7 mouse cellular contexts compared by ENCODE assay signal in genomic region chr5:124093120-124093794, GRCm38 (mm10). TPM values are rescaled to one million over a fixed set of nuclear protein-coding genes. Genes with fewer than 3 reads are reported as not detected.
DNase-seq lines count a peak whose midpoint lies in the region; ATAC-seq lines count a peak whose summit lies in the region.

No protein-coding gene starts in this region.

- peak; percentile 8 for DNase-seq in liver
- DNase-seq in liver, embryonic 11.5 days (ENCODE audit: low spot score): no peak
- DNase-seq in cerebellum, adult 11 months: peak; percentile 75
- peak; percentile 75 to 90 for DNase-seq in frontal cortex, adult 2 months (ENCODE audit: extremely low spot score in 1 of 2, low spot score in 1 of 2)
- peak; percentile 77 for DNase-seq in layer of hippocampus, adult 9-11 months
- DNase-seq in right cerebral cortex, adult 18-20 months: peak; percentile 88

- H3K9ac ChIP-seq in liver, embryonic 11.5 days (ENCODE audit: low read depth, low read length): no peak overlapping the region

- no peak overlapping the region for H3K27ac ChIP-seq in liver, embryonic 11.5 days (ENCODE audit: low read depth, low read length)

- WGBS in liver, embryonic 11.5 days: 85% methylated on average over 11 of the region's 11 CpGs

- ATAC-seq in liver, embryonic 11.5 days (replicated peaks; ENCODE audit: low FRiP score): no peak
- no peak for ATAC-seq in megakaryocyte-erythroid progenitor cell, adult 5-6 weeks (replicated peaks; ENCODE audit: low FRiP score, low TSS enrichment, poor library complexity, severe bottlenecking)

- no peaks in the 10 kb centered on the region for H3K36me3 ChIP-seq in liver, embryonic 11.5 days (ENCODE audit: control insufficient read depth, insufficient read depth, low read length)

- no peaks in the 10 kb centered on the region for H3K9me3 ChIP-seq in liver, embryonic 11.5 days (ENCODE audit: control insufficient read depth, low read length)

- H3K4me3 ChIP-seq in liver, embryonic 11.5 days (ENCODE audit: low read depth, low read length): no peak overlapping the region

- no peaks in the 10 kb centered on the region; the same call in 1 of the 2 replicates for H3K27me3 ChIP-seq in liver, embryonic 11.5 days (replicated peaks; ENCODE audit: control insufficient read depth, insufficient read depth, low read length)

- no peak overlapping the region for H3K4me2 ChIP-seq in liver, embryonic 11.5 days

- H3K4me1 ChIP-seq in liver, embryonic 11.5 days (replicated peaks; ENCODE audit: control insufficient read depth, insufficient read depth, low read length): peaks cover 29% of the 10 kb centered on the region

RNA-seq across cellular contexts. Expression of gene Abcb9, which starts 2.3 kb away (rescaled TPM):
- polyA plus RNA-seq in liver, embryonic 11.5 days (2014; fragmentation: Nextera tagmentation; extraction: Ambion mirVana): 4.1 and 4.8 TPM in 2 replicates
- 30.2 and 33.3 TPM in 2 replicates for polyA plus RNA-seq in frontal cortex, adult 2 months (2012; rRNA removed)
- 5.2 and 9.3 TPM in 2 replicates for total RNA-seq in megakaryocyte-erythroid progenitor cell, adult 5-6 weeks (2014; fragmentation: Nextera tagmentation)
- 0.95 and 3.5 TPM in 2 replicates for total RNA-seq in megakaryocyte-erythroid progenitor cell, adult 5-6 weeks (2017)

RNA-seq across cellular contexts. Expression of gene Ogfod2, which starts 18.8 kb away (rescaled TPM):
- 23.3 and 29.0 TPM in 2 replicates for polyA plus RNA-seq in liver, embryonic 11.5 days (2014; fragmentation: Nextera tagmentation; extraction: Ambion mirVana)
- 43.2 and 45.3 TPM in 2 replicates for polyA plus RNA-seq in frontal cortex, adult 2 months (2012; rRNA removed)
- 16.1 and 16.8 TPM in 2 replicates for total RNA-seq in megakaryocyte-erythroid progenitor cell, adult 5-6 weeks (2014; fragmentation: Nextera tagmentation)
- 8.0 and 11.9 TPM in 2 replicates for total RNA-seq in megakaryocyte-erythroid progenitor cell, adult 5-6 weeks (2017)

RNA-seq across cellular contexts. Expression of gene Arl6ip4, which starts 22.6 kb away (rescaled TPM):
- polyA plus RNA-seq in liver, embryonic 11.5 days (2014; fragmentation: Nextera tagmentation; extraction: Ambion mirVana): 122 and 138 TPM in 2 replicates
- 82.8 and 83.4 TPM in 2 replicates for polyA plus RNA-seq in frontal cortex, adult 2 months (2012; rRNA removed)
- total RNA-seq in megakaryocyte-erythroid progenitor cell, adult 5-6 weeks (2014; fragmentation: Nextera tagmentation): 88.4 and 129 TPM in 2 replicates
- total RNA-seq in megakaryocyte-erythroid progenitor cell, adult 5-6 weeks (2017): 120 and 128 TPM in 2 replicates
